Mouse (Mus musculus) embryonic facial prominence, embryonic 13.5 days (tissue): ENCODE results near the gene 4931429L15Rik. TPM values are rescaled to one million over a fixed set of nuclear protein-coding genes. Genes with fewer than 3 reads are reported as not detected.
"Not testable (repeated sequence)": the region's sequence is repeated elsewhere in the genome, so short reads cannot be mapped to it uniquely, and the experiment has no call there.

Source experiments
- ATAC-seq: fragments of 200-750 bp; cut with Nextera tagmentation; 2 replicates; pipeline ENCODE4 v1.8.0; 2017; ENCODE audit warnings: low read depth; ENCODE audit not compliant: insufficient number of reproducible peaks, insufficient read depth, low FRiP score, low TSS enrichment
- H3K27ac ChIP-seq: fragments of 300-500 bp; sonication (generic); 2 replicates; pipeline ENCODE4 v1.5.1; 2015; ENCODE audit warnings: moderate library complexity, mild to moderate bottlenecking, inconsistent platforms
- H3K27me3 ChIP-seq: fragments of 300-500 bp; sonication (generic); 2 replicates; pipeline ENCODE4 v1.6.1; 2015; ENCODE audit warnings: mild to moderate bottlenecking, inconsistent platforms
- H3K36me3 ChIP-seq: fragments of 300-500 bp; sonication (generic); 2 replicates; pipeline ENCODE4 v1.6.1; 2015; ENCODE audit warnings: mild to moderate bottlenecking, inconsistent platforms
- H3K4me1 ChIP-seq: fragments of 300-500 bp; sonication (generic); 2 replicates; pipeline ENCODE4 v1.6.1; 2015; ENCODE audit warnings: inconsistent platforms
- H3K4me2 ChIP-seq: fragments of 300-500 bp; sonication (generic); 2 replicates; pipeline ENCODE4 v1.6.1; 2015; ENCODE audit warnings: moderate library complexity, mild to moderate bottlenecking, inconsistent platforms
- H3K4me3 ChIP-seq: fragments of 300-500 bp; sonication (generic); 2 replicates; pipeline ENCODE4 v1.5.1; 2015; ENCODE audit warnings: mild to moderate bottlenecking, inconsistent platforms
- H3K9ac ChIP-seq: fragments of 300-500 bp; sonication (generic); 2 replicates; pipeline ENCODE4 v1.6.1; 2015; ENCODE audit warnings: mild to moderate bottlenecking, inconsistent platforms
- H3K9me3 ChIP-seq: fragments of 300-500 bp; sonication (generic); 2 replicates; pipeline ENCODE4 v1.6.1; 2016; ENCODE audit warnings: inconsistent platforms
- WGBS: fragments of 180-500 bp; shearing (Covaris S2); methylation state at CpG from one replicate; pipeline ENCODE4 v1.1.7; 2015; ENCODE audit warnings: mixed read lengths; 5-methylcytosine and 5-hydroxymethylcytosine counted together
- polyA plus RNA-seq: library from polyadenylated mRNA; unstranded; fragments of >200 nt; fragmentation: Nextera tagmentation; extraction: Ambion mirVana; gene quantifications from 2 replicates; pipeline ENCODE4 v1.2.1, GENCODE M21; 2015

Gene 4931429L15Rik
- not detected in 2 replicates for polyA plus RNA-seq

DNA sequence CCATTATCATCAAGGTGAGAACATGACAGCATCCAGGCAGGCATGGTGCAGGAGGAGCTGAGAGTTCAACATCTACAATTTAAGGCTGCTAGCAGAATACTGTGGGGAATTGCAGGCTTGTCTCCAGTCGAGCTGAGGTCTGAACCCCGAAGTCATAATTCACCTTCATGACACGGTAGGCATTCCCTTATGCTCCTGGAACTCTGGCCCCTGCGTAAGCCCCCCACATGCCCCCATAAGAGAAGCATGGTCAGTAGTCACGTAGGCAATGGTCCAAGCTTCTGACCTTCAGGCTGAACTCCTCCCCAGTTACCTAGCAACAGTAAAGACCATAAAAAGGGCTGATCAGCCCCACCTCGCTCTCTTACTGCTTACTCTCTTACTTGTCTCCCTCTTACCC is at the start of gene 4931429L15Rik:
TSS of gene 4931429L15Rik (minus strand) at position 101 of the 400 bp plus-strand sequence.
- not testable (repeated sequence) for H3K27ac ChIP-seq, H3K36me3 ChIP-seq, H3K9ac ChIP-seq, H3K9me3 ChIP-seq, H3K4me3 ChIP-seq, H3K27me3 ChIP-seq, ATAC-seq, H3K4me2 ChIP-seq
- 89% methylated on average over 6 of the region's 6 CpGs for WGBS
- H3K4me1 ChIP-seq = peaks cover 15% of the 10 kb centered on the region

DNA sequence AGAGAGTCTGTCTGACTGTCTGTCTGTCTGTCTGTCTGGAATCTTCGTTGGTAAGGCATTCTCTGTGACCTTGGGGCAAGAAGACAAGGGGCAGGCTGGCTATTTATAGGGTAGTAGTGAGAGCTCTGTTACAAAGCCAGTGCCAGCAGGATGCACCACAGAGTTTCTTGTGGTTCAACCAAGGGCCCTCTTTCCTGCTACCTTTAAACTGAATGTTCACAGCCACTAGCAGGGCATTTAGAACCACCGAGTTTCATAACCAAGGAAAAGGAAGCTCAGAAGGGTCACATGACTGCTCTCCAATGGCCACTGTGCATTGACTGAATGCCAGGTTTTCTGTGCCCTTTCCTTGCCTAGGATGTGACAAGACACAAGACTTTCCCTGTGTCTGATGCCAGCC is 42.7 kb upstream of the 4931429L15Rik start:
- Histone ChIP-seq H3K4me2 (no peak overlapping the region), H3K27me3 (no peaks in the 10 kb centered on the region), H3K4me3 (no peak overlapping the region), H3K9ac (no peak overlapping the region), H3K27ac (no peak overlapping the region), H3K9me3 (no peaks in the 10 kb centered on the region), H3K36me3 (no peaks in the 10 kb centered on the region), H3K4me1 (no peaks in the 10 kb centered on the region)
- ATAC-seq = no peak
- 51% methylated on average over 2 of the region's 2 CpGs for WGBS

DNA sequence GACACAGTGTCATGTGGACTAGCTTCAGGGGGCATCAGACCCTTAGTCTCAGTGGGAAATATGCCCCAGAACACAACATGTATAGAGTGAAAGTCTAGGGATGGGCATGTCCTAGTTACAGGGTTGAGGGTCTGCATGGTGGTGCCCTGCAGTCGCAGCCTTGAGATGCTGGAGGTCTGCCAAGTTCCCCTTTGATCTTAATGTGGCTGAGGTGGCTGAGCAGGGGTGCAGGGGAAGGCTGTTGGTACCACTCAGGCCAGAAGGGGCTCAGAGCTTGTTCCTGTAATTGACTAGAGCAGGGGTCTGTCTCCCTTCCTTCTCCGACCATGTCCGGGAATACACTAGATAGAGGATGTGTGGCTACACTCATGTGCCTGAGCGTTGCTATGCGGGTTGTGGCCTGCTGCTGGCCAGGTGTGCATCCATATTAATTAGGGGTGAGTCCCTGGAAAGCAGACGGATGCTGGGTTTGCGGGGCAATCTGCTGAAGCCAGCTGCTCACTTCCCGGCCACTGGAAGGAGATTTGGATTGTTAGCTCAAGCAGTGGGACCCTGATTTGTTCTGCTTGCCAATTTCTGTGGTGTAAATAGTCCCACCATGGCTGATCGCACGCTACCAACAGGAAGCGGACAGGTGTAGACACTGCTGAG is 41.8 kb upstream of the 4931429L15Rik start:
- H3K36me3 ChIP-seq = no peaks in the 10 kb centered on the region
- no peak for ATAC-seq
- 64% methylated on average over 11 of the region's 11 CpGs for WGBS

DNA sequence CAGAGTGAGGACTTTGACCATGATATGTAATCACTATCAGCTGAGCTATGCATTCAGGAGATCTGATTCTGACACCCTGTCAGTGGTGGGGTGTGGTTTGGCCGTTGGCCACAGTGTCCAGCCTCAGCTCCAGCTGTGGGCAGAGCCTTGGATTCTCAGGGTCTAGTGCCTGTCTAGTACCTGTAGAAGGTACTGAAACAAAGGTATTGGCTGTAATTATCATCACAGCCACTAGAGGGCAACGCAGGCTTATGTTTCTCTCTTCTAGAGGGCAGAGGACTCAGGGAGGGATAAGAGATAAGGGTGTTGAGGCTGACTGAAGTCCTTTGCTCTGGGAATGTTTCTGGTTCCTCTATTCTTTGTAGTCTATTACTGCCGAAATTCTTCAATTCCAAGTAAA is 34.2 kb upstream of the 4931429L15Rik start:
- no peak overlapping the region for H3K4me3 ChIP-seq
- WGBS = 2% methylated on average over 3 of the region's 3 CpGs
- H3K9me3 ChIP-seq = no peaks in the 10 kb centered on the region
- ATAC-seq = peak; percentile 26; the same call in 1 of the 2 replicates
- no peak overlapping the region for H3K4me2 ChIP-seq
- peaks cover 27% of the 10 kb centered on the region for H3K27me3 ChIP-seq
- H3K4me1 ChIP-seq = peaks cover 16% of the 10 kb centered on the region
- no peak overlapping the region for H3K9ac ChIP-seq
- H3K36me3 ChIP-seq = no peaks in the 10 kb centered on the region
- H3K27ac ChIP-seq = no peak overlapping the region

More for the DNA sequence above, 41.8 kb upstream of the 4931429L15Rik start:
- H3K27me3 ChIP-seq = no peaks in the 10 kb centered on the region
- H3K9me3 ChIP-seq = no peaks in the 10 kb centered on the region
- H3K4me2 ChIP-seq = no peak overlapping the region
- no peaks in the 10 kb centered on the region for H3K4me1 ChIP-seq
- H3K27ac ChIP-seq = no peak overlapping the region
- no peak overlapping the region for H3K4me3 ChIP-seq
- H3K9ac ChIP-seq = no peak overlapping the region

DNA sequence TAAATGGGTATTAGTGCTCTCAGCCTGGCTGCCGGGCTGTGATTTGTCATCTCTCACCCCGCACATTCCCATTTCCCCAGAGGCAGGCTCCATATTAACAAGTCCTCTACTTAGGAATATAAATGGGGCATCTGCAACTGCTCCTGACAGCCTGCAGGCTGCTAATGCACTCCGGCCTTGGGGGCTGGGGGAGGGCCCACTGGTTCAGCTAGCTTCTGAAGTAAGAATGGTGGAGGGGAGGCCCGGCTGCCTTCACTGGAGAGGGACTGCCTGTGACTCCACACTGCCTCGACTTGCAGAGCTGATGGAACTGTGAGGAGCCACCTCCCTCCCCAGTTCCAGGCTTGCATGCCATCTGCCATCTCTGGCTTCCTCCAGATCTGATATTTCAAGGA is 33.5 kb upstream of the 4931429L15Rik start:
- Histone ChIP-seq H3K27ac (no peak overlapping the region), H3K9me3 (no peaks in the 10 kb centered on the region), H3K4me2 (no peak overlapping the region), H3K4me3 (no peak overlapping the region), H3K27me3 (peaks cover 27% of the 10 kb centered on the region), H3K9ac (no peak overlapping the region), H3K36me3 (no peaks in the 10 kb centered on the region), H3K4me1 (peaks cover 16% of the 10 kb centered on the region)
- WGBS = 14% methylated on average over 5 of the region's 5 CpGs
- no peak for ATAC-seq

DNA sequence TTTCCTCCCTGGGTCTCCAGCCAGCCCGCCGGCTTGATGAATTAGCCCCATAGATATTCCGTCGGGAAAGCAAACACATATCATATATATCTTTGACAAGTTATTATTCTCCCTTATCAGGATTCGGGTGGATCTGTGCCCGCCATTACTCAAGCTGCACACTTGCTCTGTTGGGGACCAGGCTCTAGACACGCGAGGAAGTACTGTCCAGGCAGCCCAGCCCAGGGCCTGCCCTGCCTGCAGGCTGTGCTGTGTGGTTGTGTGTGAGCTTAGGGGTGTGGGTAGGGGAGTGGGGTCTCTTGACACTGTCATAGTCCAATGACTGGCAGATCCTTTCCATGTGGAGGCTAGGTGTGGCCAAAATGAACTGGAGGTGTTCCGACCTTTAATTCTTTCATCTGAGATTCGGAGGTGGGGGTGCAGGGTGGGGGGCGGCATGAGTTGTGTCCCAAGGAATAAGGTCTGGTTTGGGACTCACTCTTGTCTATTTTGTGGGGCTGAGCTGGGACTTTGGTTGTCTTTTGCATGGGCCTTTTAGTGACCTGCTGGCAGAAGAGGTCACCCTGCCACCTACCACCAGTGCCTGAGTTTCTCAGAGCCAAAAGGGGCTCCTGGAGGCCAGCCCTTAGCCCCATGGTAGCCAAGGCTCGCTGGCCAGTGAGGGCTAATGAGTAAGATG is 33.0 kb upstream of the 4931429L15Rik start:
- Histone ChIP-seq H3K27ac (no peak overlapping the region), H3K9me3 (no peaks in the 10 kb centered on the region), H3K4me3 (no peak overlapping the region), H3K9ac (no peak overlapping the region), H3K4me2 (no peak overlapping the region), H3K27me3 (peaks cover 27% of the 10 kb centered on the region), H3K36me3 (no peaks in the 10 kb centered on the region), H3K4me1 (peaks cover 16% of the 10 kb centered on the region)
- ATAC-seq = no peak
- WGBS = 50% methylated on average over 12 of the region's 12 CpGs

DNA sequence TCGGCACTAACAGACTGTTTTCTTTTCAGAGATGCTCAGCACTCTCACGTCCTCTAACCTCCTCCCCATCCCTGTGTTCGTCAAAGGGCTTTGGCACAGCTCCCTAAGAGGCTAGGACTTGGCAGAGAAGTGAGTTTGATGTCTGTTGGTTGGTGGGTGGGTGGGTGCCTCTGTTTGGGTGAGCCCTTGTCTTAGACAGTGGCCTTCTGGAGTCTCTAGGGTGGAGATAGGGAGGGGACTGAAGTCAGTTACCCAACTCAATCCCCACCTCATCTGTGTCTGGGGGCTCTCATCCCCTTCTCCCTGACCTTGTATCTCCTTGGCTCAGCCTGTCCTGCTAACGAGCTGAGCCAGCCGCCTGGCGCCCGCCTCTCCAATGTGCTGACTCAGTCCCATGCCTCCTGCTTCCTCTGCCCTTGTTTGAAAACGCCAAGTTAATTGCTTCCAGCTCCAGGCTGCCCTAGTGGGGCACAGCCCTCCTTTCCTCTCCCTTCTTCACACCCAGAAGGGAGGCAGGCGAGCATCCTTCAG is 30.7 kb upstream of the 4931429L15Rik start:
- 27% methylated on average over 9 of the region's 9 CpGs for WGBS
- Histone ChIP-seq H3K36me3 (no peaks in the 10 kb centered on the region), H3K4me1 (peaks cover 16% of the 10 kb centered on the region), H3K4me3 (no peak overlapping the region), H3K27me3 (peaks cover 27% of the 10 kb centered on the region), H3K4me2 (peak overlapping the region; percentile 12), H3K9ac (no peak overlapping the region), H3K27ac (no peak overlapping the region), H3K9me3 (no peaks in the 10 kb centered on the region)
- peak; percentile 35; the same call in 1 of the 2 replicates for ATAC-seq

DNA sequence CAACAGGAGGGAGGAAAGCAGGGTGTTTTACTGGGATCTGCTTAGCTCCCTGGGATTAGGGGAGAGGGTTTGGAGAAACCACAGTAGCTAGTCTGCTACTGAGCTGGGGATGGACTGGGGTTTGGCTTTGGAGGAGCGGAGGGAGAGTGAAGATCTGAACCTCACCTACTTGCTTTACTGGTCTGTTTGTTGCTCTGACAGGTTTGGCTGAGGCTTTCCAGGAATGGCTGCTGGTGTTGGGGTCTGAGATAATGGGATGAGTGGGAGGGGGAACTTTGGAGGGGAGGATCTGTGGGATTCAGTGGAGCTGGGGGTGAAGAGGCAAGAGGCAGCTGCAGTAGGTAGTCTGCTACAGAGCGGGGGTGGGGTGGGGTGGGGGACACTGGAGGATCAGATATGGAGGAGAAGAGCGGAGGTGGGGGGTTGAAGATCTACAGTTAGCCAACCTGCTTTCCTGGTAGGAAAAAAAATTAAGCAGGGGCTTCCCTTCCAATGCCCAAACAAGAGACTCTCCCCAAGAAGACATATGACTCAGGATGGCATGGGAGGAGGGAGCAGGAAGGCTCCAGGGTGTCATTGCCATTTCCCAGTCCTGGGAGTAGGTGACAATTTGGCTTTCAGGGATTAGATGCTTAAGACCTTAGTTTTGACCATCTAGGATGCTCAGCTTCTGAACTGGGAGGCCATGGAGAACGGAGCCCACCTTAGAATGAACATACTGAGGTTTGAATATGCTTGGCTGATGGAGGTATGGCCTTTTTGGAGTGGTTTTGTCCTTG is 26.3 kb upstream of the 4931429L15Rik start:
- H3K4me1 ChIP-seq = peaks cover 10% of the 10 kb centered on the region
- H3K4me2 ChIP-seq = no peak overlapping the region
- no peak overlapping the region for H3K4me3 ChIP-seq
- H3K27me3 ChIP-seq = peaks cover 4% of the 10 kb centered on the region; the same call in 1 of the 2 replicates
- H3K9me3 ChIP-seq = no peaks in the 10 kb centered on the region
- no peak overlapping the region for H3K27ac ChIP-seq
- 85% methylated on average over 4 of the region's 4 CpGs for WGBS
- ATAC-seq = no peak
- no peak overlapping the region for H3K9ac ChIP-seq
- H3K36me3 ChIP-seq = no peaks in the 10 kb centered on the region

DNA sequence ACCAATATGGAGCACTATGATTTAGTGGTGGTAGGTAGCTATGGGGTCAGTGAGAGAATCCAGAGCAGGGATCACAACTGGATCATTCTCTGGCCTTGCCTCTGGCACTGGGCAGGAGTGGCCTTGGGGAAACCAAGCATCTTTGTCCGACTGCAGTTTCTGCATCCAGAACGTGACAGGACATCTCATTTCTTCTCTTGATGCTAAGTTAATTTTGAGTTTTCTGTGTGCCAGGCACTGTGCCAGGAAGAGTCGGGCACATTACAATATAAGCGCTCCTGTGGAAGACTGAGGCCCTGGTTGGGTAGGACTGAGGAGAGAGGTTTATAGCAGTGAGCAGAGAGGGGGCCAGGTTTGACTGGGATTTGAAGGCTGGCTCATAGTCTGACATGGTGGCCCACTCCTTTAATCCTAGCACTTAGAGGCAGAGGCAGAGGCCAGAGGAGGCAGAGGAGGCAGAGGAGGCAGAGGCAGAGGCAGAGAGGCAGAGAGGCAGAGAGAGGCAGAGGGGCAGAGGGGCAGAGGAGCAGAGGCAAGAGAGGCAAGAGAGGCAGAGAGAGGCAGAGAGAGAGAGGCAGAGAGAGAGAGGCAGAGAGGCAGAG is 19.4 kb upstream of the 4931429L15Rik start:
- no peak for ATAC-seq
- peaks cover 15% of the 10 kb centered on the region for H3K27me3 ChIP-seq
- H3K4me3 ChIP-seq = no peak overlapping the region
- H3K9ac ChIP-seq = no peak overlapping the region
- peaks cover 5% of the 10 kb centered on the region for H3K4me1 ChIP-seq
- H3K27ac ChIP-seq = no peak overlapping the region
- no peaks in the 10 kb centered on the region for H3K9me3 ChIP-seq
- H3K4me2 ChIP-seq = no peak overlapping the region
- WGBS = 82% methylated on average over 4 of the region's 4 CpGs
- no peaks in the 10 kb centered on the region for H3K36me3 ChIP-seq

DNA sequence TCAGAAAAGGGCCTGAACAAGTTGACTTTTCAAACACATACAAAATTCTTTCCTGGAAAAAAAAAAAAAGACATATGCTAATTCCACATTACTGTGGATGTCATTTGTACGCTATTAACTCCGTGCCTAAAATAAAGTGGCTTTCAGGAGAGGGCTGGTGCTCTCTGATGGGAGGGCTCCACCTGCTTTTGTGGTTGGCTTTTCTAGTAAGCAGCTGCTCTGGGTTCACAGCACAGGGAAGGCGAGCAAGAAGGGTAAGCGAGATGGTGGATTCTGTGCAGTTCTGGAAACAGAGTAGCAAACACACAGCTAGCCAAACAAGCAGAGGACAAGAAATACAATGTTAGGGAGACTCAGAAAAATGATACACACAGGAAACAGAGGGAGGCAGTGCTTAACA is 18.6 kb upstream of the 4931429L15Rik start:
- no peak overlapping the region for H3K9ac ChIP-seq
- no peak overlapping the region for H3K4me3 ChIP-seq
- H3K36me3 ChIP-seq = no peaks in the 10 kb centered on the region
- peaks cover 5% of the 10 kb centered on the region for H3K4me1 ChIP-seq
- no peak for ATAC-seq
- no peak overlapping the region for H3K27ac ChIP-seq
- WGBS = 31% methylated on average over 4 of the region's 4 CpGs
- H3K4me2 ChIP-seq = no peak overlapping the region
- peaks cover 18% of the 10 kb centered on the region for H3K27me3 ChIP-seq
- H3K9me3 ChIP-seq = no peaks in the 10 kb centered on the region

DNA sequence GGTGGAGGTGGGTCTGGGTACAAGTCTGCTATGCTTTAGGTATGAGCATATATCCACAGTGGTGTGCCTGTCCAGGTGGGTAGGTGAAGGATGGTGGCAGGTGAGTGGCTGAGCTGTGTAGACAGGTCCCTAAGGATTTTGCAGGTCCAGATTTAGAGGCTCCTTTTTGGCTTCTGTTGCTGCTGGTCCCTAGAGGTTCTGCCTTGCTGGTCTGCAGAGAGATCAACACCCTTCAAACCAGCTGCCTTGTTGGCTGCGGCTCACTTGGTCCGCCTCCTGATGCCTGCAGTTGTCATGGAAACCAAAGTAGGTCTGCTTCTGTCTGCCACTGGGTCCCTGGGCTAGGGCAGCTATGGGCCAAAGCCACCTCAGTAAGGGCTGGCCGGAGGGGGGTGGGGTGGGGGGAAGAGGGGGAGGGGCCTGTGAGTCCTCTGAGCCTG is 18.1 kb upstream of the 4931429L15Rik start:
- Histone ChIP-seq H3K36me3 (no peaks in the 10 kb centered on the region), H3K4me3 (no peak overlapping the region), H3K27me3 (peaks cover 22% of the 10 kb centered on the region), H3K9ac (no peak overlapping the region), H3K9me3 (no peaks in the 10 kb centered on the region), H3K4me2 (no peak overlapping the region), H3K27ac (no peak overlapping the region), H3K4me1 (peaks cover 5% of the 10 kb centered on the region)
- WGBS = 6% methylated on average over 3 of the region's 3 CpGs
- ATAC-seq = peak; percentile 48; the same call in 1 of the 2 replicates
